Mouse (Mus musculus) midbrain, embryonic 10.5 days (tissue): ENCODE data around the gene Olfr365. TPM values are rescaled to one million over a fixed set of nuclear protein-coding genes. Genes with fewer than 3 reads are reported as not detected.

Experiments
- DNase-seq: peaks from one replicate; pipeline ENCODE4 v3.0.0-alpha.2; 2017; ENCODE audit warnings: low spot score
- H3K27ac ChIP-seq: fragments of 300-500 bp; sonication (generic); replicated peaks from 2 replicates; pipeline ENCODE4 v1.5.1; 2016; ENCODE audit warnings: mild to moderate bottlenecking
- H3K27me3 ChIP-seq: fragments of 300-500 bp; sonication (generic); 2 replicates; pipeline ENCODE4 v1.6.1; 2016; ENCODE audit warnings: low read depth, mild to moderate bottlenecking; ENCODE audit not compliant: poor library complexity, severe bottlenecking
- H3K36me3 ChIP-seq: fragments of 300-500 bp; sonication (generic); 2 replicates; pipeline ENCODE4 v1.6.1; 2016; ENCODE audit warnings: mild to moderate bottlenecking, moderate library complexity
- H3K4me1 ChIP-seq: fragments of 300-500 bp; sonication (generic); 2 replicates; pipeline ENCODE4 v1.6.1; 2016
- H3K4me3 ChIP-seq: fragments of 300-500 bp; sonication (generic); 2 replicates; pipeline ENCODE4 v1.5.1; 2016; ENCODE audit warnings: mild to moderate bottlenecking, moderate library complexity
- H3K9me3 ChIP-seq: fragments of 300-500 bp; sonication (generic); replicated peaks from 2 replicates; pipeline ENCODE4 v1.6.1; 2016; ENCODE audit warnings: mild to moderate bottlenecking
- WGBS: fragments of 180-500 bp; shearing (Covaris S2); methylation state at CpG from one replicate; pipeline ENCODE4 v1.1.7; 2016; 5-methylcytosine and 5-hydroxymethylcytosine counted together
- polyA plus RNA-seq: library from polyadenylated mRNA; unstranded; fragments of >200 nt; fragmentation: Nextera tagmentation; extraction: Ambion mirVana; gene quantifications from 2 replicates; pipeline ENCODE4 v1.2.1, GENCODE M21; 2016

Gene Olfr365
- not detected in 2 replicates for polyA plus RNA-seq

DNA sequence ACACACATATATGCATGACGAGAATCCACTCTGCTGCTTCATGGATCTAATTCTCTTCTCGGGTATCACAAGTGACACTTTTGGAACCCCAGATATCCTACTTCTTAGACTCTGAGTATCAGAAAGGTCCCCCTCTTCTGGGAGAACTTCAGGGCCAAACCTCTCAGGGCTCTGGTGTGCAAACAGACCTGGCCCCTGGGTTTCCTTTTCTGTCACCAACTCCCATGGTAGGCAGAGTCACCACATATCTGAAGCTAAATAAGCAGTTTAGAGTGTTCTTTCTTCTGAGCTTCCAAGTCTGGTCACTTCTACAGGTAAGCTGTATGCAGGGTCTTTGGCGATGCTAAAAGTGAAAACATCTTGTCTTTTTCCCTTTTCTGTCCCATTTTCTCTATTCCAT lies at the start of gene Olfr365:
Gene Olfr365 (plus strand): TSS at position 301 of the 400 bp plus-strand sequence.
- 75% methylated on average over 3 of the region's 3 CpGs for WGBS

DNA sequence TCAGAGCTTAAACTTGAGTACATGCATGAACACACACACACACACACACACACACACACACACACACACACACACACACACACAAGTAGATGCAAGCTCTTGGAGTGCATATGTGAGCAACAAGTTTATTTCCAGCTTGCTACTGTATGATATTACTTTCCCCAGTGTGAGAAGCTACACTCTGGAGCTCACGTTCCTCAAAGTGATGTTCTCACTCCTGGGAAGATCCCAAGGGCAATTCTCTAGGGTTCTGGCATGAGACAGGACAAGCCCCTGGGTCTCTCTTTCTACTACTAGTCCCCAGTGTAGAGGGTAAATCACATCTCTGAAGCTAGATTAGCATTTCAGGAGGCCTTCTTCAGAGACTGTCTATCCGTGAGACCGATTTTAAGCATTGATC lies 49.0 kb upstream of the Olfr365 start, which contains the start of gene Olfr364-ps1:
Gene Olfr364-ps1 (plus strand): TSS at position 301 of the 400 bp plus-strand sequence.
- H3K4me1 ChIP-seq = no peaks in the 10 kb centered on the region
- H3K4me3 ChIP-seq = no peak within 1 kb of the TSS
- H3K27ac ChIP-seq = no peak within 1 kb of the TSS
- no peaks in the 10 kb centered on the region for H3K36me3 ChIP-seq
- H3K27me3 ChIP-seq = no peaks in the 10 kb centered on the region
- WGBS = 87% methylated on average over 3 of the region's 3 CpGs
- no peak for DNase-seq
- H3K9me3 ChIP-seq = peaks cover 35% of the 10 kb centered on the region

More for the DNA sequence above, at the start of gene Olfr365:
- Histone ChIP-seq H3K9me3 (peaks cover 36% of the 10 kb centered on the region), H3K27me3 (no peaks in the 10 kb centered on the region), H3K27ac (no peak within 1 kb of the TSS), H3K4me1 (no peaks in the 10 kb centered on the region), H3K4me3 (no peak within 1 kb of the TSS), H3K36me3 (no peaks in the 10 kb centered on the region)
- no peak for DNase-seq

- H3K27ac ChIP-seq = no peak within 1 kb of the TSS
- H3K4me1 ChIP-seq = no peaks in the 10 kb centered on the region
- H3K4me3 ChIP-seq = no peak within 1 kb of the TSS
- peaks cover 42% of the 10 kb centered on the region for H3K9me3 ChIP-seq
- DNase-seq = no peak
- no peaks in the 10 kb centered on the region for H3K36me3 ChIP-seq
- H3K27me3 ChIP-seq = no peaks in the 10 kb centered on the region
These were observed 23.3 kb downstream of the Olfr365 start, which contains the start of gene Olfr366 for GRCm38 (mm10) chr2:37211274-37211673. Gene Olfr366, plus strand, starts transcription at chr2:37211574.

Other genes with a start within 250 kb of the Olfr365 start
- gene Olfr357, start 194.4 kb upstream of the Olfr365 start, polyA plus RNA-seq = not detected in 2 replicates
- not detected in 2 replicates for gene Olfr358, start 178.9 kb upstream of the Olfr365 start, polyA plus RNA-seq
- gene Olfr360, start 122.5 kb upstream of the Olfr365 start, polyA plus RNA-seq = not detected in 2 replicates
- not detected in 2 replicates for gene Olfr361, start 98.9 kb upstream of the Olfr365 start, polyA plus RNA-seq
- gene Olfr362, start 70.3 kb upstream of the Olfr365 start, polyA plus RNA-seq = not detected in 2 replicates
- gene Olfr364-ps1, start 48.9 kb upstream of the Olfr365 start, polyA plus RNA-seq = not detected in 2 replicates
- not detected in 2 replicates for gene Olfr366, start 23.4 kb downstream of the Olfr365 start, polyA plus RNA-seq
- not detected in 2 replicates for gene Olfr368, start 138.3 kb downstream of the Olfr365 start, polyA plus RNA-seq
- gene Pdcl, start 171.1 kb downstream of the Olfr365 start, polyA plus RNA-seq = 54.6 and 61.5 TPM in 2 replicates
- 16.1 and 19.7 TPM in 2 replicates for gene Rc3h2, start 234.7 kb downstream of the Olfr365 start, polyA plus RNA-seq